Mouse (Mus musculus): Measurements from ENCODE around the gene Dhx15. TPM values are rescaled to one million over a fixed set of nuclear protein-coding genes. Genes with fewer than 3 reads are reported as not detected.

Gene Dhx15
- polyA plus RNA-seq, 1 experiment from 2014 or later: 108 TPM

- no peak for TF ChIP-seq CTCF (IDR thresholded peaks at IDR 0.05; ENCODE audit: low read depth)
- Histone ChIP-seq H3K4me2 (ENCODE audit: low read length) (no peak overlapping the region), H3K9me3 (replicated peaks; ENCODE audit: low read length) (no peaks in the 10 kb centered on the region), H3K4me3 (replicated peaks; ENCODE audit: low read depth, low read length) (no peak overlapping the region), H3K36me3 (ENCODE audit: insufficient read depth, low read length) (no peaks in the 10 kb centered on the region), H3K4me1 (replicated peaks; ENCODE audit: insufficient read depth, low read length) (no peaks in the 10 kb centered on the region), H3K27ac (no peak overlapping the region), H3K9ac (ENCODE audit: low read depth, low read length) (no peak overlapping the region), H3K27me3 (ENCODE audit: insufficient read depth, low read length) (no peaks in the 10 kb centered on the region)
- DNase-seq (ENCODE audit: low spot score) (no peak), ATAC-seq (replicated peaks; ENCODE audit: low FRiP score, low read depth) (no peak)
- WGBS: 86% methylated on average over 6 of the region's 6 CpGs
Measured at GRCm38 (mm10) chr5:52122146-52122545, 68.2 kb downstream of the Dhx15 start.

GRCm38 (mm10) chr5:52119822-52120221 lies 70.5 kb downstream of the Dhx15 start:
- peak; percentile 51; the same call in 1 of the 2 replicates for TF ChIP-seq CTCF (IDR thresholded peaks at IDR 0.05; ENCODE audit: low read depth)
- peaks cover 5% of the 10 kb centered on the region for H3K4me1 ChIP-seq (replicated peaks; ENCODE audit: insufficient read depth, low read length)
- ATAC-seq (replicated peaks; ENCODE audit: low FRiP score, low read depth) (no peak), DNase-seq (ENCODE audit: low spot score) (no peak)
- H3K9me3 ChIP-seq (replicated peaks; ENCODE audit: low read length): no peaks in the 10 kb centered on the region
- no peak overlapping the region for H3K4me3 ChIP-seq (replicated peaks; ENCODE audit: low read depth, low read length)
- H3K36me3 ChIP-seq (ENCODE audit: insufficient read depth, low read length): no peaks in the 10 kb centered on the region
- whole genome bisulfite sequencing: 80% methylated on average over 2 of the region's 2 CpGs
- H3K9ac ChIP-seq (ENCODE audit: low read depth, low read length): no peak overlapping the region
- H3K27me3 ChIP-seq (ENCODE audit: insufficient read depth, low read length): peaks cover 2% of the 10 kb centered on the region; the same call in 1 of the 2 replicates
- no peak overlapping the region for H3K4me2 ChIP-seq (ENCODE audit: low read length)
- H3K27ac ChIP-seq: no peak overlapping the region

- no peak for ATAC-seq (replicated peaks; ENCODE audit: low FRiP score, low read depth)
Measured at GRCm38 (mm10) chr5:52119192-52119591, 71.1 kb downstream of the Dhx15 start.

GRCm38 (mm10) chr5:52117829-52118228 lies 72.5 kb downstream of the Dhx15 start:
- Histone ChIP-seq H3K4me3 (replicated peaks; ENCODE audit: low read depth, low read length) (no peak overlapping the region), H3K9ac (ENCODE audit: low read depth, low read length) (no peak overlapping the region), H3K27ac (no peak overlapping the region), H3K9me3 (replicated peaks; ENCODE audit: low read length) (no peaks in the 10 kb centered on the region), H3K27me3 (ENCODE audit: insufficient read depth, low read length) (peaks cover 8% of the 10 kb centered on the region), H3K36me3 (ENCODE audit: insufficient read depth, low read length) (no peaks in the 10 kb centered on the region), H3K4me1 (replicated peaks; ENCODE audit: insufficient read depth, low read length) (peaks cover 16% of the 10 kb centered on the region), H3K4me2 (ENCODE audit: low read length) (no peak overlapping the region)
- no peak for ATAC-seq (replicated peaks; ENCODE audit: low FRiP score, low read depth)
- WGBS: 83% methylated on average over 4 of the region's 4 CpGs
- TF ChIP-seq CTCF (IDR thresholded peaks at IDR 0.05; ENCODE audit: low read depth): no peak
- DNase-seq (ENCODE audit: low spot score): no peak

More at GRCm38 (mm10) chr5:52119192-52119591, 71.1 kb downstream of the Dhx15 start:
- Histone ChIP-seq H3K27ac (no peak overlapping the region), H3K9me3 (replicated peaks; ENCODE audit: low read length) (no peaks in the 10 kb centered on the region), H3K4me2 (ENCODE audit: low read length) (no peak overlapping the region), H3K4me1 (replicated peaks; ENCODE audit: insufficient read depth, low read length) (peaks cover 10% of the 10 kb centered on the region), H3K9ac (ENCODE audit: low read depth, low read length) (no peak overlapping the region), H3K4me3 (replicated peaks; ENCODE audit: low read depth, low read length) (no peak overlapping the region), H3K27me3 (ENCODE audit: insufficient read depth, low read length) (peaks cover 7% of the 10 kb centered on the region), H3K36me3 (ENCODE audit: insufficient read depth, low read length) (no peaks in the 10 kb centered on the region)
- 77% methylated on average over 2 of the region's 2 CpGs for WGBS
- peak; percentile 52 for TF ChIP-seq CTCF (IDR thresholded peaks at IDR 0.05; ENCODE audit: low read depth)
- peak; percentile 73 for DNase-seq (ENCODE audit: low spot score)

- peak overlapping the region; percentile 97 for H3K4me2 ChIP-seq (ENCODE audit: low read length)
- 2% methylated on average over 17 of the region's 17 CpGs for WGBS
- peaks cover 13% of the 10 kb centered on the region for H3K27me3 ChIP-seq (ENCODE audit: insufficient read depth, low read length)
- H3K27ac ChIP-seq: no peak overlapping the region
- DNase-seq (ENCODE audit: low spot score) (no peak), ATAC-seq (replicated peaks; ENCODE audit: low FRiP score, low read depth) (no peak)
- no peak overlapping the region for H3K9ac ChIP-seq (ENCODE audit: low read depth, low read length)
- no peak for TF ChIP-seq CTCF (IDR thresholded peaks at IDR 0.05; ENCODE audit: low read depth)
- H3K4me3 ChIP-seq (replicated peaks; ENCODE audit: low read depth, low read length): peak overlapping the region; percentile 68
- no peaks in the 10 kb centered on the region for H3K9me3 ChIP-seq (replicated peaks; ENCODE audit: low read length)
- peaks cover 16% of the 10 kb centered on the region for H3K4me1 ChIP-seq (replicated peaks; ENCODE audit: insufficient read depth, low read length)
- no peaks in the 10 kb centered on the region for H3K36me3 ChIP-seq (ENCODE audit: insufficient read depth, low read length)
Measured at GRCm38 (mm10) chr5:52116404-52116803, 73.9 kb downstream of the Dhx15 start.

GRCm38 (mm10) chr5:52115821-52116317 lies 74.4 kb downstream of the Dhx15 start:
- Histone ChIP-seq H3K27ac (no peak overlapping the region), H3K36me3 (ENCODE audit: insufficient read depth, low read length) (no peaks in the 10 kb centered on the region), H3K9me3 (replicated peaks; ENCODE audit: low read length) (no peaks in the 10 kb centered on the region), H3K4me3 (replicated peaks; ENCODE audit: low read depth, low read length) (peak overlapping the region; percentile 68), H3K4me2 (ENCODE audit: low read length) (peak overlapping the region; percentile 97), H3K4me1 (replicated peaks; ENCODE audit: insufficient read depth, low read length) (peaks cover 16% of the 10 kb centered on the region), H3K9ac (ENCODE audit: low read depth, low read length) (peak overlapping the region; percentile 53), H3K27me3 (ENCODE audit: insufficient read depth, low read length) (peaks cover 13% of the 10 kb centered on the region)
- WGBS: under 1% methylated on average over 45 of the region's 53 CpGs
- peak; percentile 87 for DNase-seq (ENCODE audit: low spot score)
- peak; percentile 76 for TF ChIP-seq CTCF (IDR thresholded peaks at IDR 0.05; ENCODE audit: low read depth)
- ATAC-seq (replicated peaks; ENCODE audit: low FRiP score, low read depth): peak; percentile 94

Measured in kidney, postnatal 0 days (tissue).